Mouse (Mus musculus): ENCODE data around the gene Btbd11. TPM values are rescaled to one million over a fixed set of nuclear protein-coding genes. Genes with fewer than 3 reads are reported as not detected.
A peak's percentile ranks its signal among the peaks of the same experiment; 100 is the strongest.

Btbd11 gene
- total RNA-seq, 2 experiments from 2014 or later, result 28.5 to 29.7 TPM

DNA sequence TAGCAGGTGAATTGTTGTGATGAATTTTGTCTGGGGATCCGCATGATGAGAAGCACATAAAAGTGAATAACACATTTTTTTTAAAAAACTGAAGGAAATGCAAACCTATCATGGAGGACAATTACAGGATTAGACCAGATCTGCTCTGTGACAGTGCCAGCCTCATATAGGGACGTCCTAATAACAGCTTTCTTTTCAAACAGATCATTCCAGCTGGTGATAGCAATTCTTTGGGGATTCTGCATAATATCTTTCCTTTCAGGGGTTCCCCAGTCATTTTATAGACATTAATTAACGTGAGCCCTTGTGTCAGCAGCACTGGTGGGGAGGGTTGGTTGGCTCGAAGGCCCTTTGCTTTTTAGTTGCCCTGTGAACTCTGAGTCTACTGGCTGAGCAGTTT lies 7.9 kb downstream of the Btbd11 start:
- intact Hi-C loops (cut with DNase I), result no loop called here
- no peak for DNase-seq (ENCODE audit: low spot score in 2 of 2)

DNA sequence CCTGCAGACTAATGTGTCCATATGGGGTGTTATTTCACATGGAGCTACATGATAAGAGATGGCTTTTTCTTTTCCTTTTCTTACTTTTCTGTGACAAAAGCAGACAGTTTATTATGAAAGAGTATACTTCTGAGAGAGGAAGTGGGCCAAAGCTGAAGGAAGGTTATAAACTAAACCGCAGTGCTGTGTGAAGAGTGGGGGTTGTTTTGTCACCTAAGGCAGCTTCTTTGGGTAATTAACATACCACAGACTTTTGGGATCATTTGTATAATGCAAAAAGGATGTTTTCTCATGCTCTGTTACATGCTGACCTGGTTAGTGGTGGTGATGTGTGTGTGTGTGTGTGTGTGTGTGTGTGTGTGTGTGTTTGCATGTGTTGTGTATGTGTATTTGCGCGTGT lies 24.5 kb downstream of the Btbd11 start:
- no peak for DNase-seq (ENCODE audit: low spot score in 2 of 2)
- intact Hi-C loops (cut with DNase I), result no loop called here

DNA sequence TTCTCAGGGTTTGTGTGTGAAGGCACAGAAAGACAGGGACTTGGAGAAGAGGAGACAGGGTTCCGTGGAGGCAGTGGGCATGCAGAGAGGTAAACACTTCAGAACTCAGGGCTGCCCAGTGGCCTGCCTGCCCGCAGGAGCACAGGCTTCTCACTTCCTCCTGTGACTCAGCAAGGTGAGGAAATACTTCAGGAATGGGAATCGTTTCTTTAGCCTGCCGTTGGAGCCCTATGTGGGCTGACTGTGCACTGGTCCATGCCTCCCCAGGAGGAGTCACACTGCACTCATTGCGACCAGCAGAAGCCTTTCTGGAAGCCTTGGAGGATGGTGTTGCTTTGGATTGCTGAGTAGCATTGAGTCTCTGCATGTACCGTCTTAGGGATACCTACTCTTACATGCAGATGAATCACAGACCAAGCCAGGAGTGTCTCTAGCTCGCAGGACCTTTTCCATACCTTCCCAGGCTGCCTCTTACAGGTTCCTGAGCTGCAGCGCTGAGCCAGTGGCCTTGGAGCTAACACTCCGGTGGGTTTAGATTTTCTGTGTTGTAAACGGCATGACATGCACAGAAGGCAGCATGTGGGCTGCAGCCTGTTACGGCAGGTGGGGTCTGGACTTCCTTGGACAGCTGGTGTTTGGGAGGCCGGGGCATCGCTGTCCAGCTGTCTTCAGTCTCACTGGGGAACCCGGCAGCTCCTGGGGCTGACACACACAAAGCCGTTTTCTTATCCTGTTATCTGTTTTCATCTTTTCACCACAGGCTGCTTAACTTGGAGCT lies 34.4 kb downstream of the Btbd11 start:
- intact Hi-C loops (cut with DNase I), result no loop called here
- DNase-seq (ENCODE audit: low spot score in 2 of 2), result peak; percentile 7 to 13

DNA sequence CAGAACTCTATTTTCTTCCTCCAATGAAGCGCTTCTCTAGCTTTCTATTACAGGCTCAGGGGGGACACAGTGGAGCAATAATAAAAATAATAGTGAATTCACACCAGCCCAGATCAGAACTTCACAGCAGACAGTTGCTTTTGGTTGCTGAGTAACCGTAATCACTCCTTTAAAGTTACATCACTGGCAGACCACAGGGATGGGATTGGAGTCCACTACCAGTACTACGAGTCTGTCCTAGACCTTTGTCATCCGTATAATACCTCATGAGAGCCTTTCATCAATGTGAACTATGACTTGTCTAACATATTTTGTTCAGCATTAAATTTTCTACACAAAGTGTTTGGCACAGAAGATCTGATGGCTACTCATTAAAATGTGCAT lies 35.0 kb downstream of the Btbd11 start:
- intact Hi-C loops (cut with DNase I), result no loop called here
- no peak for DNase-seq (ENCODE audit: low spot score in 2 of 2)

DNA sequence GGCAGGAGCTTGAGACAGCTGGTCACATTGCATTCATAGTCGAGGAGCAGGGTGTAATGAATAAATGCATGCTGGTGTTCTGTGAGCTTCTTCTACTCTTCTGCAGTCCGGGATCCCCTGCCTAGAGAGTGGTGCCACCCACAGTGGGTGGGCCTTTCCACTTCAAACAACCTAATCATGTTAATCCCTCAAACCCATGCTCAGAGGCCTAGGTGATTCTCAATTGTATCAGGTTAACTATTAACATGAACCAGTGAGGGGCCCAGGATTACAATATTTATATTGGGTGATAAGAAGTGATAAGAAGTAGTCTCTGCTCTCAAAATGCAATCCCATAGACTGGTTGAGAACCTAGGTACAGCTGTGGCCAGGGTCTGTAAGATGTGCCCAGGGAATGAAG lies 39.1 kb downstream of the Btbd11 start:
- no peak for DNase-seq (ENCODE audit: low spot score in 2 of 2)
- intact Hi-C loops (cut with DNase I), result no loop called here

DNA sequence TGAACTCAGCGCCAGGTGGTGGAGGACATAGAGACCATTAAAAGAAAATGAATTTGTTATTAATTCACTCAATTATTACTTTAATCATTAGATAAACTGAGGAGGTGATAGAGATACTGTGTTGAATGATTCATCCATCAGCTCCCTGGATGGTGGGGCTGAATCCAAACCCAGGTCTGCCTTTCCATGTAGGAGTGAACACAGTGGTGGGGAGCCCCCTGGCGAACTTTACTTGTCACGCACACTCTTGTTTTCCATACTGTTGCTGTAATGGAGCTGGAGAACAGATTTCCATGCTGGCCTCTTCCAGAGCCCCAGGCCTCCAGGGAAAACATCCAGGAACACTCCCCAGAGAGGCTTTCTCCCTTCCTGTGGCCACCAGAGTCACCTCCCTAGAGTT lies 50.6 kb downstream of the Btbd11 start:
- no peak for DNase-seq (ENCODE audit: low spot score in 2 of 2)
- intact Hi-C loops (cut with DNase I), result no loop called here

DNA sequence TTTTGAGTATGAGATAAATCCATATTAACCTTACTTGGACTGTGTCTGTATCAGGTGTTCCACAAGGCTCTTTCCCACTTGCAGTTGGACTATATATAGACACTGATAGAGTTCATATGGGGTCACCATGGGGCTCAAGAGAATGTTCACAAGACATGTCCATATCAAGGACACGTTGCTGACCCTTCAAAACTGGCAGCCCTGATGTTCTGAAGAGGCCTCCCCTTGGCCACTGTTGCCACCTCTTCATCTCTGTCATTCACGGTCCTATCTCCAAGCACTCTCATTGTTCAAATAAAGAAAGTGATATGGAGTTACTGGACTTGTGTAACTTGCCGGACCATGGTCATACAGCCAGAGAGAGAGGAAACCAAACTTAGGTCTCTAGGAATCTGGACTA lies 56.8 kb downstream of the Btbd11 start:
- intact Hi-C loops (cut with DNase I), result no loop called here
- DNase-seq (ENCODE audit: low spot score in 2 of 2), result no peak

DNA sequence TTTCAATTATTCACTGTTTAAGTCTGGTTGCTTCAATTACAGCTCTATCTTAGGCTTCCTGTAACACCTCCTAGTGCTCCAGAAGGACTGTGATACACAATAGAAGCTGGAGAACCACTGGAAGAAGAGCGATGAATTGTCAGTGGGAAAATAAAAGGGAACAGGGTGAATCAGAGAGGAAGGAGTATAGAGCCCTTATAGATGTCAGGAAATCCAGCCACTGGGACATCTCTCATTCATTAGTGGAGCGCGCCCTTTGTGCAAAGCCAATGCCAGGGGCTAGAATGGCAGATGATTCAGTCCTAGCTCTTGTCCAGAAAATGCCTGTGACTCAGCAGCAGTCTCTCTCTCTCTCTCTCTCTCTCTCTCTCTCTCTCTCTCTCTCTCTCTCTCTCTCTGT lies 59.3 kb downstream of the Btbd11 start:
- intact Hi-C loops (cut with DNase I), result no loop called here
- DNase-seq (ENCODE audit: low spot score in 2 of 2), result no peak

DNA sequence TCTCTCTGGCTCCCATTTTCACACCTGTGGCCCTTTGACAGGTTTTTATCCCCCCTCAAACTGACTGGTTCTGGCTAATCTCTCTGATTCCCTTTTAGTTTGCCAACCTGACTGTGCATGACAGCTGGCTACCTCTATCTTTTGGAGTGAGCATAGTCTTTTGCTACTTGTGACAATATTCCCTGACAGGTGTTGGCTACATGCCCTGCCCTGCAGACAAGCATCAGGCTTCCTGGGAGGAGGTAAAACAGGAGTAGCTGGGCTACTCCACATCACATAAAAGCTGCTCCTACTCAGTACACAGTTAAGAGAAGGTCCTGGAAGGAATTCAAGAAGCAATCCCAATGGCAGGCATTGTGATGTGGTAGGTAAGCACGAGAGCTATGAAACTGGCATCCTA lies 60.1 kb downstream of the Btbd11 start:
- intact Hi-C loops (cut with DNase I), result no loop called here
- no peak for DNase-seq (ENCODE audit: low spot score in 2 of 2)

DNA sequence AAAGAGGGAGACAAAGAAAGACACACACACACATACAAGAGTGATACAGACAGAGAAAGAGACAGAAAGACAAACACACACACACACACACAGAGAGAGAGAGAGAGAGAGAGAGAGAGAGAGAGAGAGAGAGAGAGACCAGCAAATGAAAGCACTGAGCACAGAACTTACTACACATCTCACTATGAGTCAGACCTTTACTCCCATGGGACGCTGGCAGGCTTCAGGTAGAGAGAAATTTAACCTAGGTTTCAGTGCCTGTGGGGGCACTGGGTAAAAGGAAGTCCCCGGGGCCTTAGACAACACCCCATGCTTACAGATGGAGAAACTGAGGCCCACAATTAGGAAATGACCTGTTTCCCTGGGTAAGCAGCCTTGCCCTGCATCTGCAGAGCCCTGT lies 61.3 kb downstream of the Btbd11 start:
- intact Hi-C loops (cut with DNase I), result no loop called here
- DNase-seq (ENCODE audit: low spot score in 2 of 2), result no peak

DNA sequence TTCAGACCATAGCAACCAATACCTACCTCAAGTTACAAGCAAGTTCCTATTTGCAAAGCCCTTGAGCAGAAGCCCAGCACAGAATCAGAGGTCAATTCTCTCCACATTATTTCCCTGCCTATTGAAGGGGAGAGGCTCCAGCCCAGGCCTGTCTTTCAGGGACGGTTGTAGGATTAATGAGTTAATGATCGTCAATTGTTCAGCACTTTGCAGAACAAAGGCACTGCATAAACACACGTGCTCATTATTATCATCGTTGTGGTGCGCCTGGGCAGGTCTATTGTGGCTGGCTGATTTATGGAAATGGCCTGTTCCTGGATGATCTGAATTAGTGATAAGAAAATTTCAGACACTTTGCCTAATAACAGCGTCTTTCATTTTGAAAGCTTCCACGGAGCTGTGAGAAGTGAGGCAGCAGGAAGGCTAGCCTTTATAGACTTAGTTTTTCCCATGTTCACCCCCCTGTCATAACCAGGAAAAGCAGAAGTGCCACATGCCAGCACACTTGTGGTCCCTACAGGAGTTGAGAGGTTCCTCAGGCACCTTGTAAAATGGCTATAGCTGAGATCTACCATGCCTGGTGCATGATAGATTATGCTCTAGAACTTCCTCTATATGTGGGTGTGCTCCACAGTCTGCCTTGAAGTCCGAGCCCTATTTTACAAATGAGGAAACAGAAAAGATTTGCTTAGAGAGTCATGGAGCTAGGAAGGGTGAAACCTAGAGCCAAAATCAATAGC lies 65.2 kb downstream of the Btbd11 start:
- intact Hi-C loops (cut with DNase I), result no loop called here
- DNase-seq (ENCODE audit: low spot score in 2 of 2), result no peak

DNA sequence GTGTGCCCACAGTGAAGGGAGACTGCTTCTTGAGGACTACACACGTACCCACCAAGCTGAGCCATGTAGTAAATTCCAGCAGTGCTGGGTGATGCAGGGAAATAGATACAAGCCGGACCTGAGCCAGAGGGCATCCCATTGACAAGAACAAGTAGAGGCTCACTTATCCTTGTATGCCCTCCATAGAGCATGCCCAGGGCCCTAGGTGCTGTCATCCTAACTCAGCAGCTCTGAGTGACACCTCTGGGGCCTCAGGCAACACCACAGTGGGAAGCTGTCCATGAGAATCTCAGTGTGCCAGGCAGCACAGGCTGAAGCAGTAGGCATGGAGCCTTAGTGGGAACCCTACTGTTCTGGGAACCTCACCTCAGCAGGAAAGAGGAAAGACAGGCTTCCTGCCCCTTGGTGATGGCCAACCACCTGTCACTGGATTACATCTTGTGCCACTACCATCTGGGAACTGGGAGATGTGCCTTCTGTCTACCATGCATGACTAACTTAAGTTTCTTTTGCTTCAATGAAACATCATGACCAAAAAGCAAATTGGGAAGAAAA lies 66.7 kb downstream of the Btbd11 start:
- no peak for DNase-seq (ENCODE audit: low spot score in 2 of 2)
- intact Hi-C loops (cut with DNase I), result no loop called here

DNA sequence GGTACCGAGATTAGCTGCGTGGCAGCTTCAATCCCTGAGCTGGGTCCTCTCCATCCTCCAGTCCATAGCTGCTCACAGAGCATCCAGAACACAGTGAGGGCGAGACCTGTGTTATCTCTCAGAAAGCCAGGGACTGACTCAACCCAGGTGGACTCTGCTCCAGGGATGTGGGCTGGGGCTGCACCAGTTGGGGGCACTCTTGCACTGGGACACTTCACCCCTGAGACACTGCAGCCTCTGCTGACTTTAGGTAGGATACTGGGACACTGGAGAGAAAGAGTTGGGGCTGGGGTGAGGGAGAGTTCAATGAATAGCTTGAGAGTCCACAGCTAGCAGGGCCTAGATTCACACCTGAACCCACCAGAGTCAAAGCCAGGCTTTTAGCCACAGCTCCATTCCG lies 69.4 kb downstream of the Btbd11 start:
- intact Hi-C loops (cut with DNase I), result no loop called here
- no peak for DNase-seq (ENCODE audit: low spot score in 2 of 2)

DNA sequence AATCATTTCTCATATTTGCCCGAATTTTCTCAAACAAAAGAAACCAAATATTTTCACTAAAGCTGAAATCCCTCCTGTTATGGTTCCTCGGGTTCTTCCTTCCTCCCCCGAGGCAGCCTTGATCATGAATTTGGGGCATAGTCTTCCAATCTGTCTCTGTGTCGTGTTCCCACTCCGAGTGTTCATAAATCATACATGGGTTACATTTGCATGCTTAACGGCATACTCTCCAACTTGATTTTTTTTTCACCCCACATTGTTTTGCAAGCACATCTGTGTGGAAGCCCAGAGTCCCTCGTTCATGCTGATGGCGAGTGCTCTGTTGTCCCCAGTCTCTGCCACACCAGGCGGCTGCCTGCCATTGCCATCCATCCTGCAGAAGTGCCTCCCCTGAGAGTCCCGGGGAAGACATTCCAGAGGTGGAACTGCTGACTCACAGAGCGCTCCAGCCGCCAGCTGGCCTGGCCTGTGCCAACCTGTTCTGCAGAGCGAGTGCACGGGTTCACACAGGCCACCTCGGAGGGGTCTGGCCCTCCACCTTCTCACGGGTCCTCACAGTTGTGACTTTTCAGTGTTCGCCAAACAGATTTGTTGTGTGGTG lies 72.2 kb downstream of the Btbd11 start:
- intact Hi-C loops (cut with DNase I), result no loop called here

DNA sequence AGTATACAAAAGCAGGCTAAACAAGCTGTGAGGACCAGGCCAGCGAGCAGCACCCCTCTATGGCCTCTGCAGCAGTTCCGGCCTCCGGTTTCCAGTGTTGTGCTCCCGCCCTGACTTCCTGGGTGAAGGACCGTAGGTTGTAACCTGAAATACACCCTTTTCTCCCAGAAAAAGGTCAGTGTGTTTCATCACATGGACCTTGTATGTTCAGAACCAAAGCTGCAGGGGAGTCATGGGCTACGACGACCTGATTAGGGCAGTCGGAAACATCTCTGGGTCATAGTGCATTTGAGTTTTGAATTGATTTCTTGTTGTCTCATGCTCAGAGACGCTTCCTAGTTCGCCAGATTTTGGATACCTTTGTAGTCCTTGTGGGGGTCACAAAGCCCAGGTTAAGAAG lies 74.1 kb downstream of the Btbd11 start:
- intact Hi-C loops (cut with DNase I), result loop anchor here (10.0 kb wide), 1 partner anchor 164 kb away; no protein-coding TSS in a partner anchor
- DNase-seq (ENCODE audit: low spot score in 2 of 2), result no peak

More for the DNA sequence above, 72.2 kb downstream of the Btbd11 start:
- DNase-seq (ENCODE audit: low spot score in 2 of 2), result peak in 1 of 2 experiments; percentile 34

DNA sequence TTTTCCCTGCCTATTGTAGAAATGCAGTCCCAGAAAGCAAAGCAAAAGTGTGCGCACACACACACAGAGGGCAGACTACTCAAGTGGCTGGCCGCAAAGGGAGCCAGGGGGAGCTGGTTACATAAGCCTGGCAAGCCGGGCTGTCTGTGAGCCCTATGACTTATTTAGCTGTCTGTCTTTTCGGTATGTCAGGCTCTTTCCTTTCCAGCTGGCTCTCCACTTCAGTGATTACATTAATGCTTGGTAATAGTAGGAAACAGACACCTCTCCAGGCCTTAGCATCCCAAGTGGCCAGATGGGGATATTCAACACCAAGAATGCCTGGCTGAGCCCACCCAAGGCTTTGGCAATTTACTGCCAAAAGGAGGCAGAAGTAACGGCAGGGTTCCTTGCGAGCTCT lies 77.5 kb downstream of the Btbd11 start:
- intact Hi-C loops (cut with DNase I), result loop anchor here (10.0 kb wide), 1 partner anchor 161 kb away; no protein-coding TSS in a partner anchor
- no peak for DNase-seq (ENCODE audit: low spot score in 2 of 2)

DNA sequence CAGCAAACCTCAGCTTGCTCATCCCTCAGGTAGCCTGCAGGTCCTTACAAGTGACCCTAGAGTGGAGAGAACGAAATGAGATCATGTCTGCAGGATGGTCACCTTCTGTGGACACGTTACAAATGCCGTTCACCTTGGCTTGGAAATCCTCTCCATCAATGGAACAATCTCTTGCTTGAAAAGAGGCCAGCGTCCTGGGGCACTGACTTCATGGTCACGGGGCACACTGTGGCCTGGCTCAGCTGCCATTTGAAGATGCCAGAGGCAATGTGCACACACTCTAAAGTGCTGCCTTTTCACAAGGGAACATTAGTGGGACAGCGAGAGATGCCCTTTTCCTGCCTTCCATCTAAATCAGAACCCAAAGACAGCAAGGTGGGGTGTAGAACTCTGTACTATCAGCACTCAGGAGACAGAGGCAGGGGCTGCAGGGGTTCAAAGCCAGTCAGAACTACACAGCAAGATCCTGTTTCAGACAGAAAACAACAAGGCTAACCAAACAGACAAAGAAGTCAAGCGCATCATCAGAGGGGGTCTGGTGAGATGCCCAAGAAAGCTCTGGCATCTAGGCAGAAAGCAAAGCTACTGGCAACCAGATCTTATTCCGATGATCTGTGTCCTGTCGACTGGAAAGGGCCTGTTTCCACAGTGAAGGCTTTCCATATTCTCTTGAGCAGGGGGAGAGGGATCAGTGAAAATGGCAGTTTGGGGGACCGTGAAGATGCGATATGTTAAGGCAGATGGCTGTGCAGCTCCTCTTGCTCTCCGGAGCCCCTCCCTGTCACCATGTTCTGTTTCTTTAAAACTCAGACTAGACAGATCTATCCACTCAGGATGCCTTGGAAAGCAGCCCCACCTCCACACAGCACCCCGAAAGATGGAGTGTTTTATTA lies 79.1 kb downstream of the Btbd11 start:
- DNase-seq (ENCODE audit: low spot score in 2 of 2), result no peak
- intact Hi-C loops (cut with DNase I), result loop anchor here (10.0 kb wide), 1 partner anchor 159 kb away; no protein-coding TSS in a partner anchor

DNA sequence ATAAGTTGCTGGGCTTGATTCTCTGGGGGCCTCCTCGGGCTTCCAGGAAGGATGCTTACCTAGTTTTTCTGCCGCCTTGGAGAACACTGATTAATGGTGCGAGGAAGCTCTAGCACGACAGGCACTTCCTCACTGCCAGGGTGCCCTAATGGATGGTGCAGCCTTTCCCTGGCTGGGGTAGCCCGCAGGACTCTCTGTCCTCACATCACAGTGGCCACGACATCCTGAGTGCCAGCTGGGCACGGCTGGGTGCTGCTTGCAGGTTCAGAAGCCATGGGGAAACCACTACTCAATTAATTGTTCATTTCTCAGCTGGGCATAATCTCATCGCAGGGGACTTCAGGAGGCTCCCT lies 79.8 kb downstream of the Btbd11 start:
- intact Hi-C loops (cut with DNase I), result loop anchor here (10.0 kb wide), 1 partner anchor 158 kb away; no protein-coding TSS in a partner anchor
- no peak for DNase-seq (ENCODE audit: low spot score in 2 of 2)

DNA sequence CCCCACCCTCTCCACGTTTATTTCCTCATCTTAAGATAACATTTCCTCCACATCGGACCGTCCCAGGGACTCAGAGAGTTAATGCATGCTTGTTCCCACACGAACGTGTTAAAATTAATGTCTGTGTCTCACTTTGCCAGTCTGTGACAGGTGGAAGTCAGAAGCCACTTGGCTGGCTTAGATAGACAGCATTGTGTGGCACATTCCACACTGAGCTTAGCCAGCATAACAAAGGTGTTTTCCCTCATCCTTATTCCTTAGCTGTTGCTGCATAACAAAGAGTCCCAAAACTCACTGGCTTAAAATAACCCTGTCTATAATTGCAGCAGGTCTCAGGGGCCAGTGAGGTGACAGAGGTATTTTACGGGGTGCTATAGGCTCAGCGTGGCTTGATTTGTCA lies 80.8 kb downstream of the Btbd11 start:
- intact Hi-C loops (cut with DNase I), result loop anchor here (10.0 kb wide), 1 partner anchor 157 kb away; no protein-coding TSS in a partner anchor
- DNase-seq (ENCODE audit: low spot score in 2 of 2), result no peak

Data from left cerebral cortex, postnatal 14 days (tissue).